Mouse (Mus musculus) midbrain, embryonic 16.5 days (tissue): Measurements from ENCODE around the gene Agpat3. TPM values are rescaled to one million over a fixed set of nuclear protein-coding genes. Genes with fewer than 3 reads are reported as not detected.

ENCODE experiments used
- ATAC-seq: fragments of 200-750 bp; cut with Nextera tagmentation; 2 replicates; pipeline ENCODE4 v1.8.0; 2017; ENCODE audit warnings: moderate TSS enrichment
- H3K27ac ChIP-seq: fragments of 300-500 bp; sonication (generic); 2 replicates; pipeline ENCODE4 v1.5.1; 2014; ENCODE audit warnings: mild to moderate bottlenecking, low read length, mixed read lengths
- H3K27me3 ChIP-seq: fragments of 300-500 bp; sonication (generic); 2 replicates; pipeline ENCODE4 v1.6.1; 2014; ENCODE audit warnings: low read depth, low read length, mixed read lengths; ENCODE audit not compliant: control insufficient read depth, insufficient read depth
- H3K36me3 ChIP-seq: fragments of 300-500 bp; sonication (generic); 2 replicates; pipeline ENCODE4 v1.6.1; 2014; ENCODE audit warnings: mild to moderate bottlenecking, low read length, moderate library complexity, mixed read lengths; ENCODE audit not compliant: control insufficient read depth, insufficient read depth
- H3K4me1 ChIP-seq: fragments of 300-500 bp; sonication (generic); 2 replicates; pipeline ENCODE4 v1.6.1; 2014; ENCODE audit warnings: mild to moderate bottlenecking, low read length, mixed read lengths; ENCODE audit not compliant: control insufficient read depth, insufficient read depth
- H3K4me2 ChIP-seq: fragments of 300-500 bp; sonication (generic); 2 replicates; pipeline ENCODE4 v1.6.1; 2014; ENCODE audit warnings: mild to moderate bottlenecking, low read length, mixed read lengths
- H3K4me3 ChIP-seq: fragments of 300-500 bp; sonication (generic); 2 replicates; pipeline ENCODE4 v1.5.1; 2014; ENCODE audit warnings: low read depth, mild to moderate bottlenecking, low read length, moderate library complexity, mixed read lengths
- H3K9ac ChIP-seq: fragments of 300-500 bp; sonication (generic); 2 replicates; pipeline ENCODE4 v1.6.1; 2014; ENCODE audit warnings: low read depth, low read length, mixed read lengths
- H3K9me3 ChIP-seq: fragments of 300-500 bp; sonication (generic); replicated peaks from 2 replicates; pipeline ENCODE4 v1.6.1; 2014; ENCODE audit warnings: mild to moderate bottlenecking, low read length, mixed read lengths; ENCODE audit not compliant: control insufficient read depth, poor library complexity, severe bottlenecking
- whole genome bisulfite sequencing: fragments of 180-500 bp; shearing (Covaris S2); extraction: QIAGEN DNeasy Blood & Tissue Kit; methylation state at CpG from one replicate; pipeline ENCODE4 v1.1.7; 2014; 5-methylcytosine and 5-hydroxymethylcytosine counted together
- polyA plus RNA-seq: library from polyadenylated mRNA; unstranded; fragments of >200 nt; fragmentation: Nextera tagmentation; extraction: Ambion mirVana; gene quantifications from 2 replicates; pipeline ENCODE4 v1.2.1, GENCODE M21; 2015

Agpat3 gene
- polyA plus RNA-seq, 1 experiment from 2014 or later, result 66.3 TPM

GRCm38 (mm10) chr10:78323214-78323880, 28.9 kb downstream of the Agpat3 start:
- ATAC-seq, result peak; percentile 31; the same call in 1 of the 2 replicates
- 48% methylated on average over 7 of the region's 7 CpGs for WGBS
- H3K36me3 ChIP-seq, result 0 out of 2 replicates have a peak, but pooled peaks cover 4% of the 10 kb centered on the region
- H3K4me1 ChIP-seq, result peaks cover 4% of the 10 kb centered on the region; the same call in 1 of the 2 replicates
- H3K9ac ChIP-seq, result no peak overlapping the region
- no peak overlapping the region for H3K4me2 ChIP-seq
- H3K27ac ChIP-seq, result no peak overlapping the region
- no peak overlapping the region for H3K4me3 ChIP-seq
- no peaks in the 10 kb centered on the region for H3K27me3 ChIP-seq
- H3K9me3 ChIP-seq, result no peaks in the 10 kb centered on the region

- no CpG with 5 or more reads among the region's 1 CpGs for WGBS
- Histone ChIP-seq H3K27ac (no peak overlapping the region), H3K36me3 (0 out of 2 replicates have a peak, but pooled peaks cover 4% of the 10 kb centered on the region), H3K4me1 (peaks cover 4% of the 10 kb centered on the region; the same call in 1 of the 2 replicates), H3K4me3 (no peak overlapping the region), H3K9me3 (no peaks in the 10 kb centered on the region), H3K27me3 (no peaks in the 10 kb centered on the region), H3K4me2 (no peak overlapping the region), H3K9ac (no peak overlapping the region)
- ATAC-seq, result no peak
Measured at GRCm38 (mm10) chr10:78322806-78323205, 29.5 kb downstream of the Agpat3 start.

- no peaks in the 10 kb centered on the region for H3K27me3 ChIP-seq
- no peak overlapping the region for H3K4me3 ChIP-seq
- no peak overlapping the region for H3K9ac ChIP-seq
- no peak overlapping the region for H3K4me2 ChIP-seq
- WGBS, result 85% methylated on average over 3 of the region's 3 CpGs
- ATAC-seq, result no peak
- 0 out of 2 replicates have a peak, but pooled peaks cover 3% of the 10 kb centered on the region for H3K36me3 ChIP-seq
- H3K4me1 ChIP-seq, result peaks cover 4% of the 10 kb centered on the region; the same call in 1 of the 2 replicates
- H3K9me3 ChIP-seq, result no peaks in the 10 kb centered on the region
- H3K27ac ChIP-seq, result no peak overlapping the region
Measured at GRCm38 (mm10) chr10:78321133-78321757, 31.0 kb downstream of the Agpat3 start.

- H3K9ac ChIP-seq, result no peak overlapping the region
- no peak overlapping the region for H3K4me2 ChIP-seq
- no peak for ATAC-seq
- H3K9me3 ChIP-seq, result no peaks in the 10 kb centered on the region
- H3K4me1 ChIP-seq, result peaks cover 4% of the 10 kb centered on the region; the same call in 1 of the 2 replicates
- WGBS, result 100% methylated on average over 1 of the region's 1 CpGs
- 0 out of 2 replicates have a peak, but pooled peaks cover 2% of the 10 kb centered on the region for H3K36me3 ChIP-seq
- H3K27me3 ChIP-seq, result no peaks in the 10 kb centered on the region
- no peak overlapping the region for H3K4me3 ChIP-seq
- no peak overlapping the region for H3K27ac ChIP-seq
Measured at GRCm38 (mm10) chr10:78320526-78320925, 31.8 kb downstream of the Agpat3 start.

GRCm38 (mm10) chr10:78319940-78320339, 32.3 kb downstream of the Agpat3 start:
- no peaks in the 10 kb centered on the region for H3K9me3 ChIP-seq
- WGBS, result 86% methylated on average over 9 of the region's 9 CpGs
- H3K9ac ChIP-seq, result no peak overlapping the region
- no peak overlapping the region for H3K4me2 ChIP-seq
- H3K27me3 ChIP-seq, result no peaks in the 10 kb centered on the region
- H3K4me1 ChIP-seq, result peaks cover 4% of the 10 kb centered on the region; the same call in 1 of the 2 replicates
- no peak for ATAC-seq
- 0 out of 2 replicates have a peak, but pooled peaks cover 2% of the 10 kb centered on the region for H3K36me3 ChIP-seq
- no peak overlapping the region for H3K27ac ChIP-seq
- H3K4me3 ChIP-seq, result no peak overlapping the region

GRCm38 (mm10) chr10:78317270-78317923, 34.9 kb downstream of the Agpat3 start:
- Histone ChIP-seq H3K27ac (no peak overlapping the region), H3K9me3 (no peaks in the 10 kb centered on the region), H3K27me3 (no peaks in the 10 kb centered on the region), H3K4me2 (no peak overlapping the region), H3K4me3 (no peak overlapping the region), H3K9ac (no peak overlapping the region), H3K36me3 (no peaks in the 10 kb centered on the region), H3K4me1 (0 out of 2 replicates have a peak, but pooled peaks cover under 1% of the 10 kb centered on the region)
- ATAC-seq, result no peak
- 89% methylated on average over 11 of the region's 11 CpGs for WGBS

- Histone ChIP-seq H3K9ac (no peak overlapping the region), H3K27me3 (no peaks in the 10 kb centered on the region), H3K27ac (no peak overlapping the region), H3K4me3 (no peak overlapping the region), H3K9me3 (no peaks in the 10 kb centered on the region), H3K4me1 (no peaks in the 10 kb centered on the region), H3K4me2 (no peak overlapping the region), H3K36me3 (no peaks in the 10 kb centered on the region)
- 90% methylated on average over 15 of the region's 15 CpGs for WGBS
- ATAC-seq, result no peak
Measured at GRCm38 (mm10) chr10:78316228-78317087, 35.8 kb downstream of the Agpat3 start.

- Histone ChIP-seq H3K36me3 (no peaks in the 10 kb centered on the region), H3K4me3 (no peak overlapping the region), H3K27ac (no peak overlapping the region), H3K27me3 (no peaks in the 10 kb centered on the region), H3K9me3 (no peaks in the 10 kb centered on the region), H3K9ac (no peak overlapping the region), H3K4me1 (0 out of 2 replicates have a peak, but pooled peaks cover 2% of the 10 kb centered on the region), H3K4me2 (no peak overlapping the region)
- no peak for ATAC-seq
- 100% methylated on average over 1 of the region's 1 CpGs for WGBS
Measured at GRCm38 (mm10) chr10:78315145-78315544, 37.1 kb downstream of the Agpat3 start.
